In genomic region chr11:32266776-32267175, GRCm38 (mm10) we compare ENCODE assay signal across 8 mouse cellular contexts. TPM values are rescaled to one million over a fixed set of nuclear protein-coding genes. Genes with fewer than 3 reads are reported as not detected.
DNase-seq lines count a peak whose midpoint lies in the region; ATAC-seq and TF ChIP-seq lines count a peak whose summit lies in the region.

No protein-coding gene starts in this region.

- H3K4me3 ChIP-seq in kidney, postnatal 0 days (replicated peaks; ENCODE audit: low read depth, low read length), result peak overlapping the region; percentile 73
- peak overlapping the region; percentile 98 for H3K4me3 ChIP-seq in brown adipose tissue, adult 24 weeks (ENCODE audit: insufficient read depth, low read depth, low read length)
- H3K4me3 ChIP-seq in hindbrain, postnatal 0 days (ENCODE audit: low read length), result peak overlapping the region; percentile 83
- H3K4me3 ChIP-seq in myocyte, result peak overlapping the region; percentile 61

- H3K9me3 ChIP-seq in kidney, postnatal 0 days (replicated peaks; ENCODE audit: low read length), result no peaks in the 10 kb centered on the region
- no peaks in the 10 kb centered on the region for H3K9me3 ChIP-seq in hindbrain, postnatal 0 days (ENCODE audit: low read length)

- peak overlapping the region; percentile 58 for H3ac ChIP-seq in myocyte (ENCODE audit: control insufficient read depth, insufficient read length)

- H3K27ac ChIP-seq in kidney, postnatal 0 days, result peak overlapping the region; percentile 96
- peak overlapping the region; percentile 91 for H3K27ac ChIP-seq in brown adipose tissue, adult 24 weeks (replicated peaks; ENCODE audit: low read depth, low read length)
- peak overlapping the region; percentile 95 for H3K27ac ChIP-seq in hindbrain, postnatal 0 days

- H3K9ac ChIP-seq in kidney, postnatal 0 days (ENCODE audit: low read depth, low read length), result peak overlapping the region; percentile 97
- H3K9ac ChIP-seq in hindbrain, postnatal 0 days (replicated peaks; ENCODE audit: low read length), result peak overlapping the region; percentile 96

- H3K36me3 ChIP-seq in kidney, postnatal 0 days (ENCODE audit: insufficient read depth, low read length), result no peaks in the 10 kb centered on the region
- no peaks in the 10 kb centered on the region for H3K36me3 ChIP-seq in hindbrain, postnatal 0 days (ENCODE audit: insufficient read depth, low read length)
- H3K36me3 ChIP-seq in myocyte (ENCODE audit: control insufficient read depth, insufficient read depth), result no peaks in the 10 kb centered on the region

- DNase-seq in kidney, postnatal 0 days (ENCODE audit: low spot score), result peak; percentile 33
- DNase-seq in kidney, postnatal 25 days, result no peak
- no peak for DNase-seq in hindbrain, postnatal 0 days (ENCODE audit: low spot score)
- no peak for DNase-seq in kidney, postnatal 14 days
- no peak for DNase-seq in layer of hippocampus, adult 9-11 months

- no peaks in the 10 kb centered on the region for H3K27me3 ChIP-seq in kidney, postnatal 0 days (ENCODE audit: insufficient read depth, low read length)
- H3K27me3 ChIP-seq in hindbrain, postnatal 0 days (ENCODE audit: insufficient read depth, low read length), result no peaks in the 10 kb centered on the region
- no peaks in the 10 kb centered on the region for H3K27me3 ChIP-seq in myocyte (ENCODE audit: control insufficient read depth, insufficient read depth, insufficient read length)

- ATAC-seq in kidney, postnatal 0 days (replicated peaks; ENCODE audit: low FRiP score, low read depth), result no peak
- ATAC-seq in hindbrain, postnatal 0 days, result no peak
- no peak for ATAC-seq in inflammation-experienced regulatory T-cells, adult 6 months

- peaks cover 28% of the 10 kb centered on the region for H3K79me2 ChIP-seq in myocyte (ENCODE audit: control insufficient read depth, insufficient read depth)

- 17% methylated on average over 6 of the region's 6 CpGs for WGBS in kidney, postnatal 0 days
- WGBS in hindbrain, postnatal 0 days, result 21% methylated on average over 6 of the region's 6 CpGs

- H3K4me1 ChIP-seq in kidney, postnatal 0 days (replicated peaks; ENCODE audit: insufficient read depth, low read length), result peaks cover 6% of the 10 kb centered on the region
- no peaks in the 10 kb centered on the region for H3K4me1 ChIP-seq in brown adipose tissue, adult 24 weeks (ENCODE audit: control insufficient read depth, insufficient read depth, insufficient read length, low read length)
- H3K4me1 ChIP-seq in hindbrain, postnatal 0 days (ENCODE audit: insufficient read depth, low read length), result peaks cover 8% of the 10 kb centered on the region

- no peak for TF ChIP-seq POLR2A in myocyte (IDR thresholded peaks at IDR 0.05; ENCODE audit: insufficient read length, low read depth)

- peak overlapping the region; percentile 76 for H3K4me2 ChIP-seq in kidney, postnatal 0 days (ENCODE audit: low read length)
- peak overlapping the region; percentile 77 for H3K4me2 ChIP-seq in hindbrain, postnatal 0 days (ENCODE audit: low read depth, low read length)
- H3K4me2 ChIP-seq in myocyte (ENCODE audit: low read depth), result peak overlapping the region; percentile 92

- TF ChIP-seq CTCF in kidney, postnatal 0 days (IDR thresholded peaks at IDR 0.05; ENCODE audit: low read depth), result no peak
- TF ChIP-seq CTCF in hindbrain, postnatal 0 days (IDR thresholded peaks at IDR 0.05; ENCODE audit: low read depth), result no peak

TF ChIP-seq in myocyte, 11 proteins besides CTCF, POLR2A, EP300 and RAD21:
- TF ChIP-seq TCF3 (IDR thresholded peaks at IDR 0.05; ENCODE audit: insufficient read length, low read depth) (no peak), REST (IDR thresholded peaks at IDR 0.05; ENCODE audit: insufficient read depth, insufficient read length) (no peak), CEBPB (IDR thresholded peaks at IDR 0.05; ENCODE audit: insufficient read depth, poor library complexity, severe bottlenecking) (no peak), E2F4 (IDR thresholded peaks at IDR 0.05; ENCODE audit: insufficient read depth) (no peak)

RNA-seq across cellular contexts. Expression of gene Nprl3, which starts 0.7 kb away (rescaled TPM):
- 36.9 and 44.2 TPM in 2 replicates for polyA plus RNA-seq in kidney, postnatal 0 days (2015; fragmentation: Nextera tagmentation; extraction: Ambion mirVana)
- 18.2 and 19.3 TPM in 2 replicates for polyA plus RNA-seq in brown adipose tissue, adult 24 weeks (2012; ENCODE audit: insufficient read depth, insufficient read length, missing spikeins)
- total RNA-seq in hindbrain, postnatal 0 days (2014; rRNA removed), result 38.4 and 53.0 TPM in 2 replicates
- 39.2 and 39.8 TPM in 2 replicates for polyA plus RNA-seq in hindbrain, postnatal 0 days (2015; fragmentation: Nextera tagmentation; extraction: Ambion mirVana)
- 57.4 TPM for polyA plus RNA-seq in myocyte (2012; fragmentation: generic; extraction: Trizol)
- polyA plus RNA-seq in inflammation-experienced regulatory T-cells, adult 6 months (2017; shearing (Covaris generic)), result 10 to 100 TPM; 27.3 to 55.0 (median 45.7) TPM

RNA-seq across cellular contexts. Expression of gene Hba-x, which starts 9.4 kb away (rescaled TPM):
- 0.36 and 0.43 TPM in 2 replicates for polyA plus RNA-seq in kidney, postnatal 0 days (2015; fragmentation: Nextera tagmentation; extraction: Ambion mirVana)
- not detected in 2 replicates for polyA plus RNA-seq in brown adipose tissue, adult 24 weeks (2012; ENCODE audit: insufficient read depth, insufficient read length, missing spikeins)
- not detected in 2 replicates for total RNA-seq in hindbrain, postnatal 0 days (2014; rRNA removed)
- not detected in 2 replicates for polyA plus RNA-seq in hindbrain, postnatal 0 days (2015; fragmentation: Nextera tagmentation; extraction: Ambion mirVana)
- not detected for polyA plus RNA-seq in myocyte (2012; fragmentation: generic; extraction: Trizol)
- not detected for polyA plus RNA-seq in inflammation-experienced regulatory T-cells, adult 6 months (2017; shearing (Covaris generic))

RNA-seq across cellular contexts. Expression of gene Hba-a1, which starts 16.5 kb away (rescaled TPM):
- 1,023 and 1,027 TPM in 2 replicates for polyA plus RNA-seq in kidney, postnatal 0 days (2015; fragmentation: Nextera tagmentation; extraction: Ambion mirVana)
- polyA plus RNA-seq in brown adipose tissue, adult 24 weeks (2012; ENCODE audit: insufficient read depth, insufficient read length, missing spikeins), result 66.6 and 483 TPM in 2 replicates
- 541 and 992 TPM in 2 replicates for total RNA-seq in hindbrain, postnatal 0 days (2014; rRNA removed)
- 535 and 659 TPM in 2 replicates for polyA plus RNA-seq in hindbrain, postnatal 0 days (2015; fragmentation: Nextera tagmentation; extraction: Ambion mirVana)
- 12.3 TPM for polyA plus RNA-seq in myocyte (2012; fragmentation: generic; extraction: Trizol)
- 1 to 10 TPM; 3.7 to 7.5 (median 6.0) TPM for polyA plus RNA-seq in inflammation-experienced regulatory T-cells, adult 6 months (2017; shearing (Covaris generic))

RNA-seq across cellular contexts. Expression of gene Hbq1b, which starts 20.0 kb away (rescaled TPM):
- 0.87 and 0.92 TPM in 2 replicates for polyA plus RNA-seq in kidney, postnatal 0 days (2015; fragmentation: Nextera tagmentation; extraction: Ambion mirVana)
- not detected in 2 replicates for polyA plus RNA-seq in brown adipose tissue, adult 24 weeks (2012; ENCODE audit: insufficient read depth, insufficient read length, missing spikeins)
- total RNA-seq in hindbrain, postnatal 0 days (2014; rRNA removed), result 1.0 TPM in 1 of 2 replicates, not detected in the other
- polyA plus RNA-seq in hindbrain, postnatal 0 days (2015; fragmentation: Nextera tagmentation; extraction: Ambion mirVana), result 1.1 and 1.4 TPM in 2 replicates
- 0.16 TPM for polyA plus RNA-seq in myocyte (2012; fragmentation: generic; extraction: Trizol)
- not detected for polyA plus RNA-seq in inflammation-experienced regulatory T-cells, adult 6 months (2017; shearing (Covaris generic))

RNA-seq across cellular contexts. Expression of gene Hba-a2, which starts 29.5 kb away (rescaled TPM):
- 2,400 and 2,472 TPM in 2 replicates for polyA plus RNA-seq in kidney, postnatal 0 days (2015; fragmentation: Nextera tagmentation; extraction: Ambion mirVana)
- 532 and 3,024 TPM in 2 replicates for polyA plus RNA-seq in brown adipose tissue, adult 24 weeks (2012; ENCODE audit: insufficient read depth, insufficient read length, missing spikeins)
- total RNA-seq in hindbrain, postnatal 0 days (2014; rRNA removed), result 1,752 and 2,010 TPM in 2 replicates
- polyA plus RNA-seq in hindbrain, postnatal 0 days (2015; fragmentation: Nextera tagmentation; extraction: Ambion mirVana), result 1,345 and 1,601 TPM in 2 replicates
- not detected for polyA plus RNA-seq in myocyte (2012; fragmentation: generic; extraction: Trizol)
- 10 to 100 TPM; 11.3 to 24.9 (median 18.9) TPM for polyA plus RNA-seq in inflammation-experienced regulatory T-cells, adult 6 months (2017; shearing (Covaris generic))
